Mouse (Mus musculus): ENCODE data around the gene Mgam.
"Not testable (repeated sequence)": the region's sequence is repeated elsewhere in the genome, so short reads cannot be mapped to it uniquely, and the experiment has no call there.

Gene Mgam

DNA sequence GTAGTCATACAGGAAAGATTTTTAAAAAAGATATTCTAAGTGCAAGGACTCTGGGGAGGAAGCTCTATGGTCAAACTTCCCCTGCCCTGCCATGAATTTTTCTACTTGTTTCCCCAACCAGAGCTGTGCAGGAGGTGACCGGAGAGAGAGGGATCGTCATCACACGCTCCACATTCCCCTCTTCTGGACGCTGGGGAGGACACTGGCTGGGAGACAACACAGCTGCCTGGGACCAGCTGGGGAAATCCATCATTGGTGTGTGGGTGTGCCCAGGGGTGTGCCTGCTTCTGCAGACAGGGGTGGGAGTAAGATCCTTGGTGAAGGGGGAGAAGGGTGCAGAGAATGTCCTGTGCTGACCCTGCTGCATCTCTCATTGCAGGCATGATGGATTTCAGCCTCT lies 99.9 kb downstream of the Mgam start:
- DNase-seq (ENCODE audit: extremely low spot score, low spot score) = not testable (repeated sequence)

DNA sequence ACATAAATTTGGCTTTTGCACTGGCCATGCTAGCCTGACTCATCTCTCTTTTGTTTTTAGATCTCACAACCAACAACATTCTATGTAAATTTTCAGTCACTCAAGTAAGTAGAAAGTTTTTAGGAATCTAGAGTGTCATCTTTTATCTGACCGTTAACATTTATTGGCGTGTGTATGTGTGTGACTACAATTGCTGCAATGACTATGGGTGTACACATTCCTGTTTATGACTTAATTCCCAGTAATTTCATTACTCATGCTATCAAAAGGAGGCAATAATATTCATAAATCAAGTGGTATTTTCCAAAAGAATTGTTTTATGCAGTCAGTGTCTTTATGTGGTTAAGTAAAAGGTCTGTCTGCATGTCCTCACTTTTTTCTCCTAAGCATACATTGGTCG lies 110.9 kb downstream of the Mgam start:
- DNase-seq (ENCODE audit: extremely low spot score, low spot score) = no peak

DNA sequence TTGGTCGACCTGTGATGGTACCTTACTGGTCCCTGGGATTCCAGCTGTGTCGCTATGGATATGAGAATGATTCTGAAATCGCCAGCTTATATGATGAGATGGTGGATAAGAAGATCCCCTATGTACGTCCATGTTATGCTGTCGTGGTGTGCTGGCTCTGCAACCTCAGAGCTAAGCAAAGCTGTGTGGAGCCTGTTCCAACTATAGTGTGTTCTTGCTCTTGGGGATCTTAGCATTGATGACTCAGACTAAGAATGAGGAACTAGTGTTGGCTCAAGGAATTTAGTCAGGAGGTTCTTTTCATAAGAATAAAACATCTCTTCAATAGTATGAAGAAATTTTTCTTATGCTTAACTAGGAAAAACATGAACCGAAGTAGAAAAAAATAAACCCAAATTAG lies 120.4 kb downstream of the Mgam start:
- DNase-seq (ENCODE audit: extremely low spot score, low spot score) = not testable (repeated sequence)

DNA sequence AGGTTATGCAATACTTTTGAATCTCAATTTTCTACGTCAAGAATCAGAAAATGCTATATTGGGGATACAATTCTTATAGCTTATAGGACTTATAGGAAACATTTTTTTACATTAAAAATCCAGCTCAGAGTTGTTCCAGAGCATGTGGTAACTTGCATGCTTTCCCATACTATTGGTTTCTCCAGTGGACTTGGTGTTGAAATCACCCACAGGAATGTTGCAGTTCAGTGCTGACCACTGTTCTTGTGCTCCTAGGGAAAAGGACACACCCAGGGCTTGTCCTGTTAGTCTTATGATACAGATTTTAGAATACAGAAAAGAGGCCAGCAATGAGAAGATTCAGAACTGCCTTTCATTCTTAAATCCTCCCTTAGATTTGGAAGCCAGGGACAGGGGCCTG lies 127.3 kb downstream of the Mgam start:
- no peak for DNase-seq (ENCODE audit: extremely low spot score, low spot score)

DNA sequence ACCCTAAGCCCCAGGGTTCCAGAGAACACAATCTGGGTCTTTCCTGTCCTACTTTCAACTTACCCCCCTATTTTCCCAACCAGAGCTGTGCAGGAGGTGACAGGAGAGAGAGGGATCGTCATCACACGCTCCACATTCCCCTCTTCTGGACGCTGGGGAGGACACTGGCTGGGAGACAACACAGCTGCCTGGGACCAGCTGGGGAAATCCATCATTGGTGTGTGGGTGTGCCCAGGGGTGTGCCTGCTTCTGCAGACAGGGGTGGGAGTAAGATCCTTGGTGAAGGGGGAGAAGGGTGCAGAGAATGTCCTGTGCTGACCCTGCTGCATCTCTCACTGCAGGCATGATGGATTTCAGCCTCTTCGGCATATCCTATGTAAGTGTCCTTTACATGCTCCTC lies 128.7 kb downstream of the Mgam start:
- DNase-seq (ENCODE audit: extremely low spot score, low spot score) = not testable (repeated sequence)

DNA sequence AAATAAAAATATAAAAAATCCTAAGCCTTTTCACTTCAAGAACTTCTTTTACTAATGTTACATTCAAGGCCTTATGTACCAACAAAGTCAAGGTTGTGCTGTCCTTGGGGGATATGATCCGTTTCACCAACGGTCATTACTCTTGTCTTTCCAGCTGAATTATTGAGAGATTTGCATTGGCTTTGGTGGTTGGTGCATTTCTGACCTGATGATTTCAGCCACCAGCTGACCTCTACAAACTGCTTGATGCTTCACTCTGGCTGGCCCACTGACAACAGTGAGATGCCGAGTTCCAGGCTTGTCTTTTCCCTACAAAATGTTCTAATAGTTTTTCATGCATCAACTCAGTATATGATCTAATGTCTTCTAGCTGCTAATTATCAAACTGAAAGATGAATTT lies 146.0 kb downstream of the Mgam start:
- no peak for DNase-seq (ENCODE audit: extremely low spot score, low spot score)

DNA sequence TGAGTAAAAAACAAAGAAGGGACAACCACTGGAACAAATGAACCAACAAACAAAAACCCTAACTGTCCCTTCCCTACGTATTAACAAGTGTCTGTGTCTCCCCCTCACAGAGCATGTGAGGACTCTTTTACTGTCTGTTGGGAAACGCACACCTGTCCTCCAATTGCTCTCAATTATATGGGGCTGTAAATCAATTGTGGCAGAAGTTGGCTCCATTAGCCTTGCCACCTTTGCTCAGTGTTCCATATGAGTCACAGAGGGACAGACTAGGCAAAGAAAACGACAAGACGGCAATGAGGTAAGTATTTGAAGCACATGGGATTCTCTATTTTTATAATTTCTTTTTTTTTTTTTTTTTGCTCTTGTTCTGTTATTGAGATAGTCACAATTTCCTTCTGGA lies 149.8 kb downstream of the Mgam start:
- DNase-seq (ENCODE audit: extremely low spot score, low spot score) = no peak

DNA sequence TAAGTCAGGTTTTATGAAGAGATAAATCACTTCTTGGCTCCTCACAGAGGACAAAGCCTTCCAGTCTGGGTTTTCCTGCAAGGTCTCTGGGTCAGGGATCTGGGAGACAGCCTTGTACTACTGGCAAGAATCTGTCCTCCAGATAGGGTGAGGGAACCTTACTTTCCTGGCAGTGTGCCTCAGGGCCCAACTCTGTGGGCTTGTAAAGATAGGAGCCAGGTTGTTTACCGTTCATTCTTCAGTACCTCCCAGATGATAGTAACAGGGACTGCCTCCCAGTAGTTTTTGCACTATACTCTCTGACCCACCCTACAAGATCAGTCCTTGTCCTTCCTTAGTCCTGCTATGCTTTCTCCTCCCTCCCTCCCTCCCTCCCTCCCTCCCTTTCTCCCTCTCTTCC lies 155.0 kb downstream of the Mgam start:
- DNase-seq (ENCODE audit: extremely low spot score, low spot score) = no peak

DNA sequence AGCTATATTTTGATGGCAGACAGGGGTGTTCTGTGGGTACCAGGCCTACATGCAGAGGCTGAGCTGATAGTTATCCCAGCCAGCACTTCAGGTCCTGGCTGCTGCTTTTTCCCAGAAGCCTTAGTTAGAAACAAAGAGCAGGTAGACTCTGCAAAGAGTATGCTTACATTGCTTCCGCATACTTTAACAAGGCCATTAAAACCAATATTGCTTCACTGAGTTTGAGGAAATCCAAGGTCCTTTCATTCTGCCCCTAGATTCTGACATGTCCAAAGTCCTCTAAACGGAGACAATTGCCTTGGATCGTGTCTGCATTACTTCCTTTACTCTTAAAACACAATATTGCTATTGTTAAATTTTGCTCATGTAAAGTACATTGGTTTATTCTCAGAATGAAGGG lies 155.7 kb downstream of the Mgam start:
- DNase-seq (ENCODE audit: extremely low spot score, low spot score) = no peak

DNA sequence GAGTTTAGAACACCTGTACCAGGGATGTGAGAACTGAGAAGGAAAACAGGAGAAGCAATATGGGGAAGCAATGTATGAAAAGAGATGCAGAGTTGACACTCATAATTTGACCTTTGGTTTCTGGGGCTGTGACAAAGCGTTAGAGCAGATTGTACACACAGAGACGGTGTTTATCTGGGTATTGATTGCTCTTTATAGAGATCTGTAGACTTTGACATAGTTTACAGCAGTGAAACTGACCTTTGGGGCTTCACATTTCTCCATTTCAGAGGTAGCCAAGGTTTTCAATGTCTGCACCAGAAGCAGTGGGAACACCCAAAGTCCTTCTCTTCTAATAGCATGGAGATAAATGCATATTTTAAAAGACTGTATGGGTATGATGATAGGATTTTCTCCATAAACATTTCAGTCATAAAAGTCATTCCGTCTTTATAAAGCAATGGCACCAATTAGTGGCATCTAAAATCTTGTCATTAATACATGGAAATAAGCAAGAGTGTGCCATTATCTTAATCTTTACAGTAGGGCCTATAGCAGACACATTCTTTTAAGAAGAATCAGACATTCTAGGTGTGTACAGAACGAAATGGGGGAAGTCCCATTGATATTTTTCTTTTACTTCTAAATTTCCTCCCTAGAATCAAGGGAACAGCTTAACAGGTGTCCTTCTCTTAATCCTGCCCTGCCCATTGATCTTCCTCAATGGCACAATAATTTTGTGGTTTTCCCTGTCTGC lies 166.6 kb downstream of the Mgam start:
- no peak for DNase-seq (ENCODE audit: extremely low spot score, low spot score)

DNA sequence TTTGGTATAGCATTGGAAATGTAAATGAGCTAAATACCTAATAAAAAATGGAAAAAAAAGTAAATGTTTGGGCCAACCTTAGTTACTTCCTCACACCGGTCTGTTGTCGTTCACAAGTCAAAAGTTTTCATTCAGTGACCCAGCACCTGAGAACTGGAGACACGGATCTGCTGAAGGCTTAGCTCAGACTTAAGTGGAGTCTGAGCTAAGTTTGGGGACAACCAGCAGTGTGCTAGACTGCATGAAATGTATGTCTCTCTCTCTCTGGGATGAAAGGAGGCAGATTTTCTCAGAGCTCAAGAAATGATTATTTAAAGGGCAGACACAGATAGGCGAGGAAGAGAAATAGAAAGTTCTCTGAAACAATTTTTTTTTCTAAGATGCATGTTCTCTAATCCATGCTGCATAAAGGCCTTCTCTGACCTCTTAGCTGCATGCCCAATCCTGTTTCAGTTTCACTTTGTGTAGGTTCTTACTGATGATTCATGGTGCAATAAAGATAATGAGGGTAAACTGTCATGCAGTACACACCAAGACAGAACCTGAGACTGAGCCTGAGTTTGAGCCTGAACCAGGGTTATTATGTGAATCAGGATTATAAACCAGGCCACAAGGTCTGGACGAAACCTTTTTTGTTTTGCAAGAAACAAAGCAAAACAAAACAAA lies 189.7 kb downstream of the Mgam start:
- DNase-seq (ENCODE audit: extremely low spot score, low spot score) = no peak
